Mouse (Mus musculus): ENCODE measurements around the gene Tmem238.
A peak's percentile ranks its signal among the peaks of the same experiment; 100 is the strongest.
"Not testable (repeated sequence)": the region's sequence is repeated elsewhere in the genome, so short reads cannot be mapped to it uniquely, and the experiment has no call there.

Gene Tmem238

GRCm38 (mm10) chr7:4789436-4789935 lies at the start of gene Tmem238:
Gene Tmem238, minus strand, starts transcription at chr7:4789656.
- DNase-seq (ENCODE audit: low spot score in 2 of 2), result peak; percentile 60 to 84

- DNase-seq (ENCODE audit: low spot score in 2 of 2), result no peak
Measured at GRCm38 (mm10) chr7:4837639-4838038, 48.2 kb upstream of the Tmem238 start.

GRCm38 (mm10) chr7:4836351-4836792 lies 46.9 kb upstream of the Tmem238 start:
- DNase-seq (ENCODE audit: low spot score in 2 of 2), result peak; percentile 47 to 77

- no peak for DNase-seq (ENCODE audit: low spot score in 2 of 2)
Measured at GRCm38 (mm10) chr7:4835631-4836327, 46.3 kb upstream of the Tmem238 start.

GRCm38 (mm10) chr7:4830476-4830875 lies 41.0 kb upstream of the Tmem238 start:
- no peak for DNase-seq (ENCODE audit: low spot score in 2 of 2)

- no peak for DNase-seq (ENCODE audit: low spot score in 2 of 2)
Measured at GRCm38 (mm10) chr7:4825365-4825764, 35.9 kb upstream of the Tmem238 start.

- no peak for DNase-seq (ENCODE audit: low spot score in 2 of 2)
Measured at GRCm38 (mm10) chr7:4822162-4822907, 32.9 kb upstream of the Tmem238 start.

GRCm38 (mm10) chr7:4821690-4822089 lies 32.2 kb upstream of the Tmem238 start:
- DNase-seq (ENCODE audit: low spot score in 2 of 2), result no peak

- DNase-seq (ENCODE audit: low spot score in 2 of 2), result not testable (repeated sequence)
Measured at GRCm38 (mm10) chr7:4820925-4821324, 31.5 kb upstream of the Tmem238 start.

GRCm38 (mm10) chr7:4816559-4816958 lies 27.1 kb upstream of the Tmem238 start:
- no peak for DNase-seq (ENCODE audit: low spot score in 2 of 2)

GRCm38 (mm10) chr7:4813105-4813791 lies 23.8 kb upstream of the Tmem238 start:
- no peak for DNase-seq (ENCODE audit: low spot score in 2 of 2)

- DNase-seq (ENCODE audit: low spot score in 2 of 2), result peak; percentile 99 to 100
Measured at GRCm38 (mm10) chr7:4812303-4813104, 23.0 kb upstream of the Tmem238 start, which contains the start of gene Ube2s. Gene Ube2s, minus strand, starts transcription at chr7:4812590.

- peak; percentile 48 to 81 for DNase-seq (ENCODE audit: low spot score in 2 of 2)
Measured at GRCm38 (mm10) chr7:4811842-4812302, 22.4 kb upstream of the Tmem238 start.

GRCm38 (mm10) chr7:4811131-4811530 lies 21.7 kb upstream of the Tmem238 start:
- DNase-seq (ENCODE audit: low spot score in 2 of 2), result not testable (repeated sequence)

GRCm38 (mm10) chr7:4806716-4807115 lies 17.3 kb upstream of the Tmem238 start:
- DNase-seq (ENCODE audit: low spot score in 2 of 2), result peak in 1 of 2 experiments; percentile 65

GRCm38 (mm10) chr7:4802247-4802646 lies 12.8 kb upstream of the Tmem238 start:
- no peak for DNase-seq (ENCODE audit: low spot score in 2 of 2)

- peak in 1 of 2 experiments; percentile 14 for DNase-seq (ENCODE audit: low spot score in 2 of 2)
Measured at GRCm38 (mm10) chr7:4795767-4796433, 6.4 kb upstream of the Tmem238 start.

- DNase-seq (ENCODE audit: low spot score in 2 of 2), result no peak
Measured at GRCm38 (mm10) chr7:4794631-4795168, 5.2 kb upstream of the Tmem238 start.

GRCm38 (mm10) chr7:4793674-4794073 lies 4.2 kb upstream of the Tmem238 start:
- no peak for DNase-seq (ENCODE audit: low spot score in 2 of 2)

- peak in 1 of 2 experiments; percentile 26 for DNase-seq (ENCODE audit: low spot score in 2 of 2)
Measured at GRCm38 (mm10) chr7:4793248-4793647, 3.8 kb upstream of the Tmem238 start.
